Mouse (Mus musculus) right cerebral cortex, adult 18-20 months (tissue): ENCODE results near the gene Cpsf4l.
A peak's percentile ranks its signal among the peaks of the same experiment; 100 is the strongest.

ENCODE experiments used
- DNase-seq: peaks from one replicate; pipeline ENCODE4 v3.0.0; 2022; ENCODE audit warnings: mixed read lengths

The Cpsf4l gene

GRCm38 (mm10) chr11:113697571-113697970, 12.2 kb downstream of the Cpsf4l start:
- DNase-seq = no peak

DNA sequence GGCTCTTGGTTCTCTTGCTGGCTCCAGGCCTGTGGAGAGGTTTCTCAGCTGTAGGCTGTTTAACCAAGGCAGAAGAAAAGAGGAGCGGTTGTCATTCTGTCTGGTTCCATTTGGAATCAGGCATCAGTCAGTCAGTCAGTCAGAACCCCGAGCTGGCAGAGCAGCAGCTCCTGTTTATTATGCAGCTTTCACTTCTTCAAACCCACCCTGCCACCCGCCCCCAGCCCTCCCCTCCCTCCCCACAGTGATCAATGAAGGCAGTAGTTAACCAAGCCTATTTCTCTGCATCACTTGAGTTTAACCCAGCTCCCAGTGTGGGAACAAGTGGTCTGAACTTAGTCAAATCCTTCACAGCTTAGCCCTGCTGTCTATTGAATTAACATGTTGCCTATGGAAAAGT, 18.0 kb downstream of the Cpsf4l start:
- DNase-seq = no peak

DNA sequence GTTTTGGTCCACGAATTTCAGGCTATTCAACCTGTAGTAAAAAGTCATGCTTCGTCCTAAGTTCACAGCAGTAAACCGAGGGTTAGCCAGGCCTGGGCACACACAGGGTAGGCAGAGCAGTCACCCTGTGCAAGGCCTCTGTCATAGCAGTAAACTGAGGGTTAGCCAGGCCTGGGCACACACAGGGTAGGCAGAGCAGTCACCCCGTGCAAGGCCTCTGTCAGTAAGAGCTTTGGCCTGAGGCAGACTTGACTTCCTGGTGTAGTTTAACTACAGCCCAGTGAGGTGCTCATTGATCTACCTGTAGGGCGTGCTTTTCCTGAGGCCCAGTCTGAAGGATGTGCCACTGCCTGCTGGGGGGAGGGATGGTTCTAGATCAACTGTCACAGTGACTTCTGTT, 18.5 kb downstream of the Cpsf4l start:
- DNase-seq = no peak

DNA sequence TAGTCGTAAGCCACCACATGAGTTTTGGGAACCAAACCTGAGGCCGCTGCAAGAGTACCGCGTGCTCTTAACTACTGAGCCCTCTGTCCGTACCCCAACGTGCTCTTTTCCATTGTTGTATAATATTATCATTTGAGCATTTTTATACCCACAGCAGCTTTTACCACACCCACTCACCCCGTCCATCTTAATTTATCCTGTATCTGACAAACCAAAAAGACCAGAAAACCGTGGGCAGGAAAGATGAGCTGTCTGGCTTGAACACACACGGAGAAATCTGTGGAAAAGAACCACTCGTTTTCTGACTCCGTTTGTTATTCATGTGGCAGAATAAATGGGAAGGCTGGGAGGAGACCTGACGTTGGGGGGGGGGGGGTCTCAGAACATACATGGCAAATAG, 19.3 kb downstream of the Cpsf4l start:
- DNase-seq = peak; percentile 33

GRCm38 (mm10) chr11:113687031-113687430, 22.8 kb downstream of the Cpsf4l start:
- DNase-seq = no peak

DNA sequence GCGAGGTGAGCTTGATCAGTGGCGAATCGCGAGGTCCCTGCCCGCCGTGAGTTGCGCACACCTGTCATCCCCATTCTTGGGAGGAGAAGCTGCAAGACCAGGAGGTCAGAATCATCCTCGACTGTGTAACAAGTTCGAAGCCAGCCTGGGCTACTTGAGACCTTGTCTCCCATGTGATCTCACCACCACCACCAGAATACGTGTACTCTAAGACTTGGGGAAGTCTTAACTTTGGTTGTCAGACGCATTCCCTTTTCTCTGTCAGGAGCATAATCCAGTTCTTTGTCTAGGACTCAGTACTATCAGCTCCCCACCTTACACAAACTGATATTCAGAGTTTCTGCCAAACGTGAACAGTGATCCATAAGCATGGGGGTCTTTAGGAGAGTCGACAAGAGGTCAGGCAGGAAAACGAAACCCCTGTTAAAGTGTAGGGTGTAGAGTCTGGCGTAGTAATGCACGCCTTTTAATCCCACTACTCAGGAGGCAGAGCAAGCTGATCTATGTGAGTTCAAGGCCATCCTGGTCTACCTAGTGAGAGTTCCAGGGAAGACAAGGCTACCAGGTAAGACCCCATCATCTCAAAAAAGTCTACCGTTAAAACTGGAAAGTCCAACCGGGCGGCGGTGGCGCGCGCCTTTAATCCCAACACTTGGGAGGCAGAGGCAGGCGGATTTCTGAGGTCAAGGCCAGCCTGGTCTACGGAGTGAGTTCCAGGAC, 24.9 kb downstream of the Cpsf4l start:
- DNase-seq = no peak

DNA sequence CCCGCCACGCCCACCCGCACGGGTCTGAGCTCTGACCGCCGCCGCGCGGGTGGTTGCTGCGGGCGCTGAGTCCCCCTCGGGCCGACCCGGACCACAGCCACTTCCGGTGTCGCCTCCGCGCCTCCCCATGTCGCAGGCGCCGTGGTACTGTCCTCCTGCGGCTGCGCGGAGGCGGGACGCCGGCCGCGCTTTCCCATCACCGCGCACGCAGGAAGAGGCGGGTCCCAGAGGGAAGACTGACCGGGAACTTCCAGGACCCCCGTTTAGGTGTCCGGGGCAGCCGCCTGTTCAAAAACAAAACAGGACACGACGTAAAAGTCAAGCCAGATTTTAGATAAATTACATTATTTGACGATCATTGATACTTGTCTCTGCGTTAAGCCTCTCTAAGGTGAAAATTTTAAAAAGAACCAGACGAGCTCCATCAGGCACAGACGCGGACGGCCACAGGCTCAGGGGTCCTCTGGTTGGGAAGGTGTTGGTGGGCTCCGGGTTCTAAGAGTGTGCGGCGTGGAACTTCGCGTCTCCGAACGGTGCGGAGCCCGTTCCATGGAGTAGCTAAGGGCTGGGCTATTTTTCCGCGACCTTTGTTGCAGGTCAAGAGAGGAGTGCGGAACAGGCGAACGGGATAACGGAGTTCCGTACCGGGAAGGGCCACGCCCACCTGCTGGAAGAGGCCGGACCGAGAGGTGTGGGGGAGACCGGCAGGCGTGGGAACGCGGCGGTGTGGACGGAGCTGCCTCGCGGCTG, 25.7 kb downstream of the Cpsf4l start, which contains the start of the genes Fam104a and D11Wsu47e:
TSS of gene Fam104a (minus strand) at position 199 of the 750 bp plus-strand sequence.
TSS of gene D11Wsu47e (plus strand) at position 456 of the 750 bp plus-strand sequence.
- DNase-seq = peak; percentile 96

DNA sequence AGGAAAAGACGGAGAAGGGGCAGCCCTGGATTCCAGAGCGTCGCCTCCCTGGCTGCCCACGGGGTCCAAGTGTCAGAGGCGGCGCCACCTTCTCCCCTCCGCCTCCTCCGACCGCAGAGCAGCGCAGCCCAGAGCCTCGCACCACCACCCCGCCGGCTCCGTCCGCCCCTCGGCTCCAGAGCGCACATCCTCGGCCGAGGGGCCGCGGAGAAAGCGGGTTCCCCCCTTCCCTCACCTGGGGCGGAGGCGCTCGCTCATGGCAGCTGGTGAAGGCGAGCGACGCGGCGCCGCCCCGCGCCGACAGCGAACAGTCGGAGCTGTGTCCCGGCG, 26.2 kb downstream of the Cpsf4l start:
- no peak for DNase-seq

GRCm38 (mm10) chr11:113682897-113683626, 26.8 kb downstream of the Cpsf4l start:
- peak; percentile 32 for DNase-seq

- DNase-seq = no peak
Measured at GRCm38 (mm10) chr11:113681979-113682378, 27.8 kb downstream of the Cpsf4l start.

- no peak for DNase-seq
Measured at GRCm38 (mm10) chr11:113680954-113681353, 28.9 kb downstream of the Cpsf4l start.

DNA sequence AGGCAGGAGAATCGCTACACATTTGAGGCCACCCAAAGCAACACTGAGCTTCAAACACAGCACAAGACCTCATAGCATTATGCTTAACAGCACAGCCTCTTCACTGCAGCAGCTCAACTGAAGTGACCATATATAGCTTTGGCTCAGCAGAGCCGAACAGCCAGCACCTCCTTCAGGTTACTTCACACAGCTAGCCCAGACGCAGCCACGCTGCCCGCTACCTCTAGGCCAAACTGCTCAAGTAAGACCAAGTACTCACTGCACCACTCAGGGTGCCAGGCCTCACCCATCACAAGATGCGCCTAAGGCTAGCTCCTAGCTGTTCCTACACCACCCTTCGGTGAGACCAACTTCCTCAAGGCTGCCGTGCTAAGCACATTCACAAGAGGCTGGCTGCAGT, 31.4 kb downstream of the Cpsf4l start:
- no peak for DNase-seq

GRCm38 (mm10) chr11:113677378-113677777, 32.4 kb downstream of the Cpsf4l start:
- DNase-seq = no peak

DNA sequence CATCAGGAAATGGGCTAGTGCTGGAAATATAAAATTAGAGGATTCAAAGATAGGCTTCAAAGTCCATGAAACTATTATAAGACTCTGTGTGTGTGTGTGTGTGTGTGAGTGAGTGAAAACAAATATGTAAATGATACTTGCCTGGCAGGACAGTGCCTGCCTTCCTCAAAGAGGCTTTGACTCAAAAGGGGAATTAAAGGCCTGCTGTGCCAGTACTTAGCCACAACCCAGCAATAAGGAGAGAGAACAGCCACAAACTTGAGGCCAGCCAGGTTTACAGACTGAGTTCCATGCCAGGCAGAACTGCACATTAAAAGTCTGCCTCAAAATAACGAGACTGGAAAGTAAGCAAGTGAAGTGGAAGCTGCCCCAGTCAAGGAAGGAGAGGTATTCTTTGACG, 33.0 kb downstream of the Cpsf4l start:
- no peak for DNase-seq

DNA sequence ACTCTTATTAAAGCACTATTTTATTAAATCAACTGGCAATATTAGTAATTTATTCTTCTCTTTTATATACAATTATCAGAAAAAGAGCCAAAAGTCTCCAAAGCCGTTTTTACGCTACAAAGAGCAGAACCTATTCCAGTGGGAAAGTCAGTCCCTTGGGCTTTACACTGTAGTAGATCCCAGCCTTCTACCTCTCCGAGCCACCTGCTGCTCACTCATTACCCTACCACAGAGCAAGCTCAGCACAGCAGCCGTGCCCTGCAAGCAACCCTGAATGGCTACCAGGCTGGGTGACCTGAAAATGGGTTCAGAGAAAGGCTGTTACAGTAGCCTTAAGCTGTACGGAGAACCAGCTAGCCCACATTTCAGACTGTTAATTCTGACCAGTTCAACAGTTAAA, 35.2 kb downstream of the Cpsf4l start:
- DNase-seq = no peak

GRCm38 (mm10) chr11:113673614-113674013, 36.2 kb downstream of the Cpsf4l start:
- no peak for DNase-seq

GRCm38 (mm10) chr11:113669711-113670110, 40.1 kb downstream of the Cpsf4l start:
- no peak for DNase-seq

- no peak for DNase-seq
Measured at GRCm38 (mm10) chr11:113668857-113669256, 41.0 kb downstream of the Cpsf4l start.

- no peak for DNase-seq
Measured at GRCm38 (mm10) chr11:113667704-113668103, 42.1 kb downstream of the Cpsf4l start.

- DNase-seq = no peak
Measured at GRCm38 (mm10) chr11:113667122-113667521, 42.7 kb downstream of the Cpsf4l start.

- DNase-seq = no peak
Measured at GRCm38 (mm10) chr11:113666648-113667047, 43.2 kb downstream of the Cpsf4l start.

DNA sequence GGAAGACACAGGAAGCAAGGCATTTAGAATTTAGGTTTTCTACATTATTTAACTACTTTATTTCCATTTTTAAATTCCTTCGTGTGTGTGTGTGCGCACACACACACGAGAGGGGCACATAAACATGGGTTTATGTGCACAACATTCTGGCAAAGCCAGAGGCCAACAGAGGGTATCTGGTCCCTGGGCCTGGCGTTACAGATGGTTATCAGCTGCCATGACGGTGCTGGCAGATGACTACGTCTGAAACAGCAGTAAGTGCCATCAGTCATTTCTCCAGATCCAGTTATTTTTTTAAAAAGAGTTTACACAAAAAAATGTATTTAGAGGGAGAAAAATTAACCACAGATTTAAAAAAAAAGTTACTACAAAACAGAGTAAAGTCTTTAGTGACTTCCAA, 43.6 kb downstream of the Cpsf4l start:
- no peak for DNase-seq

GRCm38 (mm10) chr11:113664279-113664678, 45.5 kb downstream of the Cpsf4l start:
- DNase-seq = no peak
